Mouse (Mus musculus): Measurements from ENCODE around the gene Cbfa2t3. TPM values are rescaled to one million over a fixed set of nuclear protein-coding genes. Genes with fewer than 3 reads are reported as not detected.

Cbfa2t3 gene
- polyA plus RNA-seq, 1 experiment from 2014 or later = 6.0 TPM

- ATAC-seq (replicated peaks; ENCODE audit: low FRiP score) = no peak
- H3K4me1 ChIP-seq (replicated peaks; ENCODE audit: control insufficient read depth, insufficient read depth, low read length) = peaks cover 16% of the 10 kb centered on the region
- no peak overlapping the region for H3K27ac ChIP-seq (ENCODE audit: low read depth, low read length)
- no peak for DNase-seq (ENCODE audit: low spot score)
- no peak overlapping the region for H3K9ac ChIP-seq (ENCODE audit: low read length)
- H3K4me3 ChIP-seq (ENCODE audit: low read depth, low read length) = no peak overlapping the region
- H3K27me3 ChIP-seq (ENCODE audit: control insufficient read depth, insufficient read depth, low read length) = peaks cover 2% of the 10 kb centered on the region; the same call in 1 of the 2 replicates
- 47% methylated on average over 4 of the region's 4 CpGs for WGBS
- H3K4me2 ChIP-seq (ENCODE audit: low read depth, low read length, severe bottlenecking) = no peak overlapping the region
- H3K9me3 ChIP-seq (ENCODE audit: control insufficient read depth, low read length) = no peaks in the 10 kb centered on the region
- H3K36me3 ChIP-seq (ENCODE audit: control insufficient read depth, insufficient read depth, low read length) = no peaks in the 10 kb centered on the region
Observed at GRCm38 (mm10) chr8:122737071-122737470, 38.2 kb upstream of the Cbfa2t3 start.

- peaks cover 16% of the 10 kb centered on the region for H3K4me1 ChIP-seq (replicated peaks; ENCODE audit: control insufficient read depth, insufficient read depth, low read length)
- H3K4me2 ChIP-seq (ENCODE audit: low read depth, low read length, severe bottlenecking) = no peak overlapping the region
- whole genome bisulfite sequencing = 91% methylated on average over 11 of the region's 11 CpGs
- ATAC-seq (replicated peaks; ENCODE audit: low FRiP score) (no peak), DNase-seq (ENCODE audit: low spot score) (no peak)
- no peak overlapping the region for H3K9ac ChIP-seq (ENCODE audit: low read length)
- H3K27ac ChIP-seq (ENCODE audit: low read depth, low read length) = no peak overlapping the region
- no peaks in the 10 kb centered on the region for H3K9me3 ChIP-seq (ENCODE audit: control insufficient read depth, low read length)
- peaks cover 2% of the 10 kb centered on the region; the same call in 1 of the 2 replicates for H3K27me3 ChIP-seq (ENCODE audit: control insufficient read depth, insufficient read depth, low read length)
- H3K36me3 ChIP-seq (ENCODE audit: control insufficient read depth, insufficient read depth, low read length) = no peaks in the 10 kb centered on the region
- H3K4me3 ChIP-seq (ENCODE audit: low read depth, low read length) = no peak overlapping the region
Observed at GRCm38 (mm10) chr8:122736623-122737022, 37.7 kb upstream of the Cbfa2t3 start.

GRCm38 (mm10) chr8:122735542-122736473 is 36.9 kb upstream of the Cbfa2t3 start:
- Histone ChIP-seq H3K4me1 (replicated peaks; ENCODE audit: control insufficient read depth, insufficient read depth, low read length) (peaks cover 16% of the 10 kb centered on the region), H3K27me3 (ENCODE audit: control insufficient read depth, insufficient read depth, low read length) (peaks cover 2% of the 10 kb centered on the region; the same call in 1 of the 2 replicates), H3K36me3 (ENCODE audit: control insufficient read depth, insufficient read depth, low read length) (no peaks in the 10 kb centered on the region), H3K4me3 (ENCODE audit: low read depth, low read length) (no peak overlapping the region), H3K9me3 (ENCODE audit: control insufficient read depth, low read length) (no peaks in the 10 kb centered on the region), H3K4me2 (ENCODE audit: low read depth, low read length, severe bottlenecking) (no peak overlapping the region), H3K9ac (ENCODE audit: low read length) (no peak overlapping the region), H3K27ac (ENCODE audit: low read depth, low read length) (no peak overlapping the region)
- WGBS = 70% methylated on average over 19 of the region's 19 CpGs
- no peak for ATAC-seq (replicated peaks; ENCODE audit: low FRiP score)
- no peak for DNase-seq (ENCODE audit: low spot score)

- Histone ChIP-seq H3K4me2 (ENCODE audit: low read depth, low read length, severe bottlenecking) (no peak overlapping the region), H3K27ac (ENCODE audit: low read depth, low read length) (no peak overlapping the region), H3K36me3 (ENCODE audit: control insufficient read depth, insufficient read depth, low read length) (no peaks in the 10 kb centered on the region), H3K27me3 (ENCODE audit: control insufficient read depth, insufficient read depth, low read length) (no peaks in the 10 kb centered on the region), H3K9ac (ENCODE audit: low read length) (no peak overlapping the region), H3K9me3 (ENCODE audit: control insufficient read depth, low read length) (no peaks in the 10 kb centered on the region), H3K4me1 (replicated peaks; ENCODE audit: control insufficient read depth, insufficient read depth, low read length) (peaks cover 16% of the 10 kb centered on the region), H3K4me3 (ENCODE audit: low read depth, low read length) (no peak overlapping the region)
- DNase-seq (ENCODE audit: low spot score) (no peak), ATAC-seq (replicated peaks; ENCODE audit: low FRiP score) (no peak)
- 61% methylated on average over 3 of the region's 3 CpGs for WGBS
Observed at GRCm38 (mm10) chr8:122735110-122735509, 36.2 kb upstream of the Cbfa2t3 start.

GRCm38 (mm10) chr8:122728630-122729029 is 29.7 kb upstream of the Cbfa2t3 start:
- no peak overlapping the region for H3K27ac ChIP-seq (ENCODE audit: low read depth, low read length)
- no peaks in the 10 kb centered on the region for H3K27me3 ChIP-seq (ENCODE audit: control insufficient read depth, insufficient read depth, low read length)
- no peaks in the 10 kb centered on the region for H3K36me3 ChIP-seq (ENCODE audit: control insufficient read depth, insufficient read depth, low read length)
- H3K4me2 ChIP-seq (ENCODE audit: low read depth, low read length, severe bottlenecking) = no peak overlapping the region
- DNase-seq (ENCODE audit: low spot score) (no peak), ATAC-seq (replicated peaks; ENCODE audit: low FRiP score) (no peak)
- H3K4me1 ChIP-seq (replicated peaks; ENCODE audit: control insufficient read depth, insufficient read depth, low read length) = no peaks in the 10 kb centered on the region
- WGBS = 0% methylated on average over 3 of the region's 3 CpGs
- no peaks in the 10 kb centered on the region for H3K9me3 ChIP-seq (ENCODE audit: control insufficient read depth, low read length)
- H3K9ac ChIP-seq (ENCODE audit: low read length) = no peak overlapping the region
- H3K4me3 ChIP-seq (ENCODE audit: low read depth, low read length) = no peak overlapping the region

GRCm38 (mm10) chr8:122727412-122727811 is 28.5 kb upstream of the Cbfa2t3 start:
- no peak overlapping the region for H3K4me2 ChIP-seq (ENCODE audit: low read depth, low read length, severe bottlenecking)
- H3K9me3 ChIP-seq (ENCODE audit: control insufficient read depth, low read length) = no peaks in the 10 kb centered on the region
- H3K27ac ChIP-seq (ENCODE audit: low read depth, low read length) = no peak overlapping the region
- no peak overlapping the region for H3K9ac ChIP-seq (ENCODE audit: low read length)
- ATAC-seq (replicated peaks; ENCODE audit: low FRiP score) (no peak), DNase-seq (ENCODE audit: low spot score) (no peak)
- no peak overlapping the region for H3K4me3 ChIP-seq (ENCODE audit: low read depth, low read length)
- no peaks in the 10 kb centered on the region for H3K4me1 ChIP-seq (replicated peaks; ENCODE audit: control insufficient read depth, insufficient read depth, low read length)
- H3K36me3 ChIP-seq (ENCODE audit: control insufficient read depth, insufficient read depth, low read length) = no peaks in the 10 kb centered on the region
- 72% methylated on average over 5 of the region's 5 CpGs for WGBS
- H3K27me3 ChIP-seq (ENCODE audit: control insufficient read depth, insufficient read depth, low read length) = no peaks in the 10 kb centered on the region

GRCm38 (mm10) chr8:122726789-122727188 is 27.9 kb upstream of the Cbfa2t3 start:
- Histone ChIP-seq H3K4me2 (ENCODE audit: low read depth, low read length, severe bottlenecking) (no peak overlapping the region), H3K4me1 (replicated peaks; ENCODE audit: control insufficient read depth, insufficient read depth, low read length) (no peaks in the 10 kb centered on the region), H3K9me3 (ENCODE audit: control insufficient read depth, low read length) (no peaks in the 10 kb centered on the region), H3K36me3 (ENCODE audit: control insufficient read depth, insufficient read depth, low read length) (no peaks in the 10 kb centered on the region), H3K4me3 (ENCODE audit: low read depth, low read length) (no peak overlapping the region), H3K9ac (ENCODE audit: low read length) (no peak overlapping the region), H3K27me3 (ENCODE audit: control insufficient read depth, insufficient read depth, low read length) (no peaks in the 10 kb centered on the region), H3K27ac (ENCODE audit: low read depth, low read length) (no peak overlapping the region)
- ATAC-seq (replicated peaks; ENCODE audit: low FRiP score) (no peak), DNase-seq (ENCODE audit: low spot score) (no peak)
- WGBS = 56% methylated on average over 2 of the region's 2 CpGs

GRCm38 (mm10) chr8:122725187-122725586 is 26.3 kb upstream of the Cbfa2t3 start:
- ATAC-seq (replicated peaks; ENCODE audit: low FRiP score) (no peak), DNase-seq (ENCODE audit: low spot score) (no peak)
- Histone ChIP-seq H3K4me1 (replicated peaks; ENCODE audit: control insufficient read depth, insufficient read depth, low read length) (no peaks in the 10 kb centered on the region; the same call in 1 of the 2 replicates), H3K9me3 (ENCODE audit: control insufficient read depth, low read length) (no peaks in the 10 kb centered on the region), H3K27me3 (ENCODE audit: control insufficient read depth, insufficient read depth, low read length) (no peaks in the 10 kb centered on the region; the same call in 1 of the 2 replicates), H3K27ac (ENCODE audit: low read depth, low read length) (no peak overlapping the region), H3K36me3 (ENCODE audit: control insufficient read depth, insufficient read depth, low read length) (no peaks in the 10 kb centered on the region), H3K4me3 (ENCODE audit: low read depth, low read length) (no peak overlapping the region), H3K9ac (ENCODE audit: low read length) (no peak overlapping the region), H3K4me2 (ENCODE audit: low read depth, low read length, severe bottlenecking) (no peak overlapping the region)
- 94% methylated on average over 6 of the region's 6 CpGs for WGBS
